Mouse (Mus musculus) urinary bladder, postnatal 36 days (tissue): ENCODE measurements around the gene Amotl1.
"Not testable (repeated sequence)": the region's sequence is repeated elsewhere in the genome, so short reads cannot be mapped to it uniquely, and the experiment has no call there.

Experiments
- DNase-seq, 2 experiments: peaks; one replicate each; pipeline ENCODE4 v3.0.0; 2022; ENCODE audit warnings: low spot score in 2 of 2, mixed read lengths in 1 of 2

Gene Amotl1

DNA sequence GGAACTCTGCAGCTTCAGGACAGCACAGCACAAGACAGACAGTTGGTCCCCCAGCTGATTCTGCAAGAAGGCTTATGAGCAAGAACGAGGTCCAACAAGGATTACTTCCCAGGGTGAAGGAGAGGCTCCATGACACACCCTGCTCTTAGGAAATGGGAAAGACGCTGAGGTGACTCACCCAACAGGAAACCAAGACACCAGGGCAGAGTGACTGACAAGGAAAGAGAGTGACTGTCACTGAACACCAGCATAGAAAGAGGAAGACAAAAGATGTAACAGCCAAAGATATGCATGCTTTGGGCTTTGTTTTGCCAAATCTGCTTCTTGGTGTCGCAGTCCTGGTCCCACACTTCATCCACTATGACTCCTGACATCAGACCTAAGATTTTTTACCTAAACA lies 40.5 kb downstream of the Amotl1 start:
- DNase-seq = no peak

DNA sequence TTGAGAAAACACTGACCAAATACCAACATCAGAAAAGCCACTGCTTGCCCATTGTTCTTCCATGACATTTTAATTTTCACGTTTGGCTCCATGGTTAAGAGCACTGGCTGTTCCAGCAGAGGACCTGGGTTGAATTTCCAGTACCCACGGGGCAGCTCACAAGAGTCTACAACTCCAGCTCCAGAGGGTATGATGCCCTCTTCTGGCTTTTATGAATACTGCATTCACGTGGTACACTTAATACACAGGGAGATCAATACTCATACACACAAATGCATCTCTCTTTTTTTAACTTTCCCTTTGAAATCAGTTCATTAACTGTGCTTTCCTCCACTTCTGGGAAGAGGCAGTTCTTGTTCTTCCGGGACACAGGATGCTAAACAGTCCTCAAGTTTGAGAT lies 41.4 kb downstream of the Amotl1 start:
- no peak for DNase-seq

DNA sequence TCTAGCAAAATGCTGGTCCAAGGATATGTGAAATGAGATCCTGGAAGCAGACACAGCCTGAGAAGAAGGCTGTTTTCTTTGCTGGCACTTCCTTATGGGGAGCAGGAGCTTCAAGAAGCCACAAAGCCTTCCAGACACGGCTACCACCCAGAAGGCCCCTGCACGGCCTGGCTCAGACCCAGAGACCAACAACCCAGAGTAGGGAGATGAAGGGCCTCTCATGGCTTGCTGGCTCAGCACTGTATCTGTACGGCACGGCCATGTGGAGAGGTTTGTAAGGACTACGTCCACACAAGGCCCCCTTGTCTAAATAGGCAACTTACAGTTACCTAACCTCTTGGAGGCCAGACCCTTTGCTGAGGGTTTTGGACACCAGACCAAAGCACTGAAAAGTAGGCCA lies 45.1 kb downstream of the Amotl1 start:
- DNase-seq = no peak

DNA sequence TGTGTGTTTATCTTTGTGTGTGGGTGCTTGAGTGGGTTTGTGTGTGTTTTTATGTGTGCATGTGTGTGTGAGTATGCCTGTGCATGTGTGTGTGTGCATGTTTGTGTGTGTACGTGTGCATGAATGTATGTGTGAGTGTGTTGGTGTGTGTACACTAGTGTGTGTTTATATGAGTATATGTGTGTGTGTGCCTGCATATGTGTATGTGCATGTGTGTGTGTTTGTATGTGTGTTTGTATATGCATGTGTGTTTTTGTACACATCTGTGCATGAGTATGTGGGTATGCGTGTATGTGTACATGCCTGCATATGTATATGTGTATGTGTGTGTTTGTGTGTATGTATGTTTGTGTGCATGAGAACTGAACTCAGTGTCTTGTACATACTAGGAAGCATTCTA lies 46.7 kb downstream of the Amotl1 start:
- no peak for DNase-seq

DNA sequence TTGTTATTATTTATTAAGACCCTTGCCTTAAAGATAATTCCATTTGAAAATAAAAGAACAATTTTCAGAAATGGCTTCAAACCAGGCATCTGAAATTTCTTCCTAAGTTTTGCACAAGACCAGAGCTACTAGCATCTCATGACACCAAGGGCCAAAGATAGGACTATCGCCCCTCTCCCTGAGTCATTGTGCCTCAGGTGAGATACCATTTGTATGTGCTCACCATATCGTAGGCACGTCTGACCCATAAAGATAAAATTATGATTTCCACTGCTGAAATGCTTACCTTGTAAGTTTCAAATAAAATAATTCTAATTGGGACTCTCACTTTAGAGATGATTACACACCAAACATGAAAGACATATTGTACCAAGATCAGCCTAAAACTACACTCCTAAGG lies 47.4 kb downstream of the Amotl1 start:
- DNase-seq = no peak

DNA sequence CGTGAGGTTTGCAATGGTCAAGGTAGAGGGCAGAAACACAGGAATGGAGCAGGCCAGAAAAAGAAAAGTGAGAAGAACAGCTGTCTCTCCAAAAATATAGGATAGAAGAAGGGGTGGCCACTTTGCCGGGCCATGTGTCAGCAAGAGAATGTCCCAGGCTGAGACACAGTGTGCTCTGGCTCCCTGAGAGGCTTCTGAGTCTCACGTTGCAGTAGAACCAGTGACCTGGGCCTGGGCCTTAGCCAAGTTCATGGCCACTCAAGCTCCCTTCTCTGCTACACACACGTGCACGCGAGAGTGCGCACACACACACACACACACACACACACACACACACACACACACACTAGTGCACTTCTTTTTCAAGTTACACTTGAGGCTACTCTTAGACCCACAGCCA lies 48.0 kb downstream of the Amotl1 start:
- DNase-seq = no peak

DNA sequence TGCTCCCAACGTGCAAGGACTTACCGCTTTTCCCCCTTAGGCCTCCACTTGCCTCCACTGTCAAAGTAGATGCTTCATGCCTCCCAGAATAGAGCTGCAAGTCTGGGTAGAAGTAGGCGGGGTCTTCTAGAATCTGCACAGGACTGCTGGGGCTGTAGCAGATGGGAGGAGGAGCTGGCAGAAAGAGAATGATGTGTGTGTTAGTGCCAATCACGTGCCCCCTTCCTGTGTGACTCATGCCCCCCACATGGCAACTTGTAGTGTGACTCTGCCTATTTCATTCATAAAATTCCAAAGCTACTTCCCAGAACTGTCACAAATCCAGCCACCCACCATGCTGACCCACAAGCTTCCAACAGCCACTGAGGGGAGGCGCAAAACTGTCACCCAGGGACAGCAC lies 48.4 kb downstream of the Amotl1 start:
- no peak for DNase-seq

DNA sequence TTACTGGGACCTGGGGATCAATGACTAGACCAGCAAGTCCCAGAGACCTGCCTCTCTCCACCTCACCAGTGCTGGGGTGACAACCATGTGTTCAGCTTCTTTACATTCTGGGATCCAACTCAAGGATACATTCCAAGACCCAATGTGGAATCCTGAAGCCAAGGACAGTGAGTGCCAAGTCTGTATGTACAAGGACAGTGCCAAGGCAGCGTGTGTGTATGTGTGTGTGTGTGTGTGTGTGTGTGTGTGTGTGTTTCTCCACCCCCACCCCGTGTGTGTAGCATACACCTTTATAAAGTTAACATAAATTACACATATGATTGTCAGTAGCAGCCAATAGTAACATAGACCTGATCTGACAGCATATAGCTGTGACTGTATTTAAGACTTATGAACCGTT lies 49.0 kb downstream of the Amotl1 start:
- no peak for DNase-seq

DNA sequence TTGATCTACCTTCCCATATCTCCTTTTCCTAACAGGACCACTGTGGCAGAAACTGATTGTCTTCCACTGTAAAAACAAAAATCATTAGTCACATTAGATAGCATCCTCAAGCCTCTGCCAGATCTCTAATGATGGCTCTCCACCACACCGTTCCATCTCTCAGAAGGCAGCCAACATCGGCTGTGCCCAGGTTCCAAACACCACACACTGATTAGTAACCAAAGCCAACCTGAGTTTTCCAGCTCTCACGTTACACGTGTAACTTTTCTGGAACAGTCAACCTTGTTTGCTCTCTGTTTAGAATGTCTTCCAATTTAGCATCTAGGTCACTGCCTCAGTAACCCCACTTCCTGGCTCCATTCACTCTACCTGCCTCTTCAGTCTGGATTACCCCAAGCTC lies 51.0 kb downstream of the Amotl1 start:
- no peak for DNase-seq

DNA sequence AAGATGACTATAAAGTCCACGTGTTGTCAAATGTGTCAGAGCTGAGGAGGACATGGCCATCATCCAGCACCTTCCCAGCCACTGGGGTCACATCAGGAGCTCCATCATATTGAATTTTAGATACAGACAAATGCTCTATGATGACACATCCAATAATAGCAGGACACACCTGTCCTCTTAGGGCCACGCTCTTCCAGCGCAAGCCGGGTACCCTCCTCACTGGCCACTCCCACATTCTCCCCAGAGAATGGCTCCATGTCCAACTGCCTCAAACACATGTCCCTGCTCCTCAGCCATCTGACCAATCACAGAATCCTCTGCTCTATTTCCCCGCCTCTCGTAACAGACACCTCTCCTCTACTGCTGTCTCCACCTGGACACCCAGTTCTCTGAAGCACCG lies 54.2 kb downstream of the Amotl1 start:
- DNase-seq = no peak

DNA sequence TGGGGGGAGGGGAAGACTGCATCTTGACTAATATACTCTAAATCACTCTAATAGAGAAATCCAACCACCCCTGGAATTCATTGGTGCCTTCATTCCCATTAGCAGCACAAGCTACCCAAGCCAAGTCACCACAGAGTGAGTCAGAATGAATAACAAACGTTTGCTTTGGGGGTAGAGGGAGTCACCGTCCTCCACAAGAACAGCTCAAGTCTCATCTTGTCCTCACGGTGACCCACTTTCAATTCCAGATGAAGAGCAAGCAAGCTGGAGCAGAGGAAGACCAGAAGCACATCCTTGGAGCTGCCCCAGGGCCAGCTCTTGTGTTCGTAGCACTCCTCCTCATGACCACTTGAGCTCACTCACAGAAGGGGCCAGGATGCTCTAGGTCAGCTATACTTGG lies 56.2 kb downstream of the Amotl1 start:
- peak in 1 of 2 experiments; percentile 28 for DNase-seq

DNA sequence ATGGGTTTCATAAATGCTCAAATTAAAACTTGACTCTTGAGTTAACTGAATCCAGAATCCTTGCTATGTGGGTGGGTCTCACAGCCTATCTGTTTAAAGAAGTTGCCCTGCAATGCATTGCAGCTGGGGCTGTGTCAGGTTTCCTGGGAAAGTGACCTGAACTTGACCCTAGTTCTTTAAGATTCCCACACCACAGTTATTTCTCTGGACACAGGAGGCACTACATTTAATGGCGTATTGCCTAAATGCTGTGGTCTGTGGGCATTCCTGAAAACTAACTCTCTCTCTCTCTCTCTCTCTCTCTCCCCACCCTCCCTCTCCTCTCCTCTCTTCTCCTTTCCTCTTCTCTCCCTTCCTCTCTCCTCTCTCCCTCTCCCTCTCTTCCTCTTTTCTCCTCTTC lies 59.2 kb downstream of the Amotl1 start:
- DNase-seq = no peak

DNA sequence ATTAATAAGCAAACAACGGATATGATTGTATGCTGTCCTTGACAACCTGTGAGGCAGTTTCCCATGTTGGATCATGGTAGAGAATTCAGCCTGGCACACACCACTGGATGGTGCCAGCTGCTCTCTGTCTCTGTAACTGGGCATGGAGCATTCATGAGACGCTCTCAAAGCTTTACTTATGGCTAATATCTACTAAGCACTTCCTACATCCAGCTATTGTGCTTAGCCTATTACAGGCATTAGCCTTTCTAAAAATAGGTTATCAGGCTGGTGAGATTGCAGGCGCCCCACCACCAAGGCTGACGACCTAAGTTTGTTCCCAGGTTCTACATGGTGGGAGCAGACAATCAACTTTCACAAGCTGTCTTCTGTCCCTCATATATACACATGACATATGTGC lies 65.9 kb downstream of the Amotl1 start:
- DNase-seq = no peak

DNA sequence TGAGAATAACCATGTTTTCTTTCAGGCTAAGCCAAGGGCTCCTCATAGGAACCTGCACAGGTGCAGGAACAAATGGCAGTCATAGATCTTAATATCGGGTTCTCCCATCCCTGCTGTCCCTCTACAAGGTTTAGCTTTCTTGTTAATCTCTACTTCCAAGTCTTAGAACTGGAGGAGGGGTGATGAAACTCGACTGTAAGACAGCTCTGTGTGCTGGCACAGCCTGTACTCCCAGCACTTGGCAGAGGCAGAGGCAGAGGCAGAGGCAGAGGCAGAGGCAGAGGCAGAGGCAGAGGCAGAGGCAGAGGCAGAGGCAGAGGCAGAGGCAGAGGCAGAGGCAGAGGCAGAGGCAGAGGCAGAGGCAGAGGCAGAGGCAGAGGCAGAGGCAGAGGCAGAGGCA lies 68.5 kb downstream of the Amotl1 start:
- not testable (repeated sequence) for DNase-seq

DNA sequence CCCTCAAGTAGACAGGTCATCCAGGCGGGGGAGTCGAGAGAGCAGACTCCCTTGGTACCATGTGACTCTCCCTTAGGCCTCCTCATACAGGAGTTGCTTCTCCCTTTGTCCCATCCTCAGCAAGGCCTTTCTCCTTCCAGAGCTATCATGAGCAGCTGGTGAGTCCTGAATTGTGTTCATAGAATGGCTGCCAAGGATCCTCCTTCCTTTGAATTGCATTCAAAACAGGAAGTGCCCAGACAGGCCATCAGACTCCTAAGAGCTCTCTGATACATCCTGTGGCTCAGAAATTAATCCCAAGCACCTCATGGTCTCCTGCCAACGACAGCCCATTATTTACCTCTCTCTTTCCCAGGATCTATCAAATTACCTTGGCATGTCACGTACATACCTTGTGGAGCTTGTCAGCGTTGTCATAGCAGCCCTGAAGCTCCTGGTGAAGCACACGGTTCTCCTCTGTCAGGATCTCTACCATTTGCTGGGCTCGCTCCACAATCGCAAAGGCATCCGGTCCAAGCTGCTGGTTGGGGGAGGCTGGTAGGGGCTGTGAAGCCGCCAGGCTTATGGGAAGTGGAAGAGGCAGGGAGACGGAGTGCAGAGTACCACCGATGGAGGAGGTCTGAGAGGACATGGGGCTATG lies 70.0 kb downstream of the Amotl1 start:
- DNase-seq = no peak

DNA sequence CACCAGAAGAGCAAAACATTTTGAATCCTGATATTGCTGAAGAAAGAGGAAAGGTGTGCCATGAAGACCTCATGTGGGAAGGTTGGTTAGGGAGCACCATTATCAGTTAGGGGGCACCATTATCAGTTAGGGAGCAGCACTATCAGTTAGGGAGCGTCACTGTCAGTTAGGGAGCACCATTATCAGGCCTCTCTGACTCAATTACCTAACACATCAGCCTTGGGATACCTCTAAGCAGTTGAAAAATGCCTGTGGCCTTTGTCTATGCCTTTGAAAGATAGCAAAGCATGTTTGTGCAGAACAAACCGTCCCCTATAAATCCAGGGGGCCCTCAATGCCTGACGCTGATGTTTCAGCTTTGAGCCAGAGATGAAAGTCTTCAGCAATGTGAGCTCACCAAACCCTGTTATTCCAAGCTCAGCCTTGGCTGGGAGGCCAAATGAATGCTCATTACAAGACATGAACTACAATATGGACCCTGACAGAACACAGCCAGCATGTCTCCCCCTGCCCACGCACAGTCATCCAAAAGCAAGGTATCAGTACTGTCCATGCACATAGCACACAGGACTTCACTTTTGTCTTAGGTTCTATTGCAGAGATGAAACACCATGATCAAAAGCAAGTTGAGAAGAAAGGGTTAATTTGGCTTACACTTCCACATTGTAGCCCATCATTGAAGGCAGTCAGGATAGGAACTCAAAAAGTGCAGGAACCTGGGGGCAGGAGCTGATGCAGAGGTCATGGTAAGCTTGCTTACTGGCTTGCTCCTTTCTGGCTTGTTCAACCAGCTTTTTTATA lies 75.5 kb downstream of the Amotl1 start:
- DNase-seq = no peak

DNA sequence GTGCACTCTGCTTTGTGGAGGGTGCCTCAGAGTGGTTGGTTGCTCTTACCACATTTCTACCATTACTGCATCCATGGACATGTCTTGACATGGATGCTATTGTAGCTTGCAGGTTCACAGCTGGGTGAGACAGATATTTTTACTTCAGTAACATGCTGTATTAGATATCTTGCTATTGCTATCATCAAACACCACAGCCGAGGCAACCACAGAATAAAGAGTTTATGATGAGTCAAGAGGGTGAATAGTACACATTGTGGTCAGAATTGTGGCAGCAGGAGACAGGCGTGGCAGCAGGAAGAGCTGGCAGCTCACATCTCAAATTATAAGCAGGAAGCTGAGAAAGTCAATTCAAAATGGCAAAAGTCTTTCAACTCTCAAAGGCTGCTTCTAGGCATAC lies 76.4 kb downstream of the Amotl1 start:
- no peak for DNase-seq

DNA sequence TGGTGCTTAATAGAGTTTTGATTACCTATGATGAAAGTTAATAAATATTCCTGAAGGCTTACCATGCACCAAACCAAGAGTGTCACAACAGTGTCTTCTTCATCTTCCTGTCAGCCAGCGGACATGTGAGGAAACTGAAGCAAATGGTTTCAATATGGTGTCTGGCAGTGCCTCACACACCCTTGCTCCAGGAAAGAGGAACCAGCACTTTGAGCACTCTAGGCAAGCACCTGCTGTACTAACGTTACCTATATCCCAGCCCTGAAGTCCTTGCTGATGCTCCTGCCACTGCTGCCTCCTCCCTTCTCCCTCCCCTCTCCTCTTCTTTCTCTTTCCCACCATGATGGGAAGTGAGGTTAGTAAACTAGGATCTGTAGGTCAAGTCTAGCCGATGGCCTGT lies 80.4 kb downstream of the Amotl1 start:
- DNase-seq = no peak

DNA sequence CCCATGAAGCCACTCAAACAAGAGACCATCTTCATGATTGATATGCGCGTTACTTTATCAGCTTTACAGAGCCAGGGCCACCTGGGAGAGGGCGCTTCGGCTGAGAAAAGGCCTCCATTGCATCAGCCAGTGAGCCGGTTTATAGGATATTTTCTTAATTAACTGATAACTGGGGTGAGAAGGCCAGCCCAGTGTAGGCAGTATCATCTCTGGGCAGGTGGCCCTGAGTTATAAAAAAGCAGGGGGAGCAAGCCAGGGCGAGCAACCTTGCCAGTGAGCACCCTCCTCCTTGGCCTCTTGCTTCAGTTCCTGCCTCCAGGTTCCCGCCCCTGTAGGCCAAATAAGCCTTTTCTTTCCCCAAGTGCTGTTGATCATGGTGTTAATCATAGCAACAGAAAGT lies 81.5 kb downstream of the Amotl1 start:
- DNase-seq = no peak

DNA sequence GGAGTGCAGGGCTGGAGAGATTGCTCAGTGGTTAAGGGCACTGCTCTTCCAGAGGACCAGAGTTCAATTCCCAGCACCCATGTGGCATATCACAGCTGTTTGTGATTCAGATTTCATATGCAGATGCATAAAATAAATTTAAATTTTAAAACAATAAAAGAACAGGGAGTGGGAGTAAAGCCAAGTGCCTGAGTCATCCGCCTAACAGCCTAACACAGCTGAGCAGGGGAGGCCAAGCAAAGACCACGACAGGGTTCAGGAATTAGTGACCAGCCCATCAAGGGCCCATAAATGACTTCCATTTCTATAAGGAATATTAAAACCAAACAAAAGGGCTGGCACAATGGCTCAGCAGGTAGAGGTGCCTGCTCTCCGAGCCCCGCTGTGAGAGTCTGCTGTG lies 84.3 kb downstream of the Amotl1 start:
- no peak for DNase-seq

DNA sequence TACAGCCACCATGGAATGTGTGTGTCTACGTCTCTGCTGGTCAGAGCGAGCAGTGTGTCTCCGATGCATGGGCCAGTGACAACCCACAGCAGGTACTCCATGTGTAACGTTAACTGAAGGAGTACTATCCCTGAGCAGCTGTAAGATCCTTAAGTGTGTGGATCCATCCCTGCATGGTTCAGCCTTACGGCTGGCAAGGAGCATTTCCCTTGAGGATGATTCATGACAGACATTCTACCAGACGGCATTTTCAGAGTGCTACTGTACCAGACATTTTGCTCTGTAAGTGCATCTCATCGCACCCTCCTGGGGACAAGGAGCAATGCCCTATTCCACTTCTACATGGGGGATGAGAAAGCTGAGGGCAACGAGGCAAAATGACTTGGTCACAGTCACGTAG lies 84.9 kb downstream of the Amotl1 start:
- DNase-seq = no peak

DNA sequence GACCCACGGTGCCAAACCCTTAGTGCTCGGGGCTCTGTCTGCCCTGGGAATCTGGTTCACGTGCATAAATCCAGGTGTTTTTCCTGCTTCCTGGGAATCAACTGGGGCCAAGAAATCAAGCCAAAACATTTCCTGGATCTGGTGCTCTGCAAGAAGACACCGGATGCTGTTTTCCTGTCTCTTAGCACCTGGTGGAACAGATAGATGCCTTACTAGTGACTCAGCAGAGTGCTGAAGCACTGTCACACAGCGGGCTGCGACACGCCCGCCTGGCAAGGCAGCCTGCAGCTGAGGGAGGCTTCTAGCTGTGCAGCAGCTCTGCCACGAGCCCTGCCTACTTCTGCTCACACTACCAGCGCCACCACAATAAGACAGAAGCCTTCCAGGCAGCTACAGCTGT lies 85.4 kb downstream of the Amotl1 start:
- peak; percentile 51 to 55 for DNase-seq

DNA sequence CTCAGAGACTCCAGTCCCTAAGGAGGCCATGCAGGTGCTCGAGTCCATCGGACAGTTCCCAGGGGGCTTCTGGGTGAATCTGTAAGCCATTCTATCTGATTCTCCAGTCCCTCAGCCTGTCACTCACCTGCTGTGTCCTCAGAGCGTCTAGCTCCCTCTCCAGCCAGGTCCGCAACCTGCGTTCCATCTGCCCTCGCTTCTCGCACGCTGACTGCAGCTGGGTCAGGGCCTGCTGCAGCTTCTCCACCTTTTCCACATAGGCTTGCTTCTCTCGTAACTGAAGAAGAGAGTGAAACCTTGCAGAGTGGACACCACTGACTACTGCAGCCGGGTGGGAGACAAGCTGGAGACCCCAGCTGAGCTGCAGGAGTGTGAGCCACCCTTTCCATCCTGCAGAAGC lies 86.5 kb downstream of the Amotl1 start:
- no peak for DNase-seq

DNA sequence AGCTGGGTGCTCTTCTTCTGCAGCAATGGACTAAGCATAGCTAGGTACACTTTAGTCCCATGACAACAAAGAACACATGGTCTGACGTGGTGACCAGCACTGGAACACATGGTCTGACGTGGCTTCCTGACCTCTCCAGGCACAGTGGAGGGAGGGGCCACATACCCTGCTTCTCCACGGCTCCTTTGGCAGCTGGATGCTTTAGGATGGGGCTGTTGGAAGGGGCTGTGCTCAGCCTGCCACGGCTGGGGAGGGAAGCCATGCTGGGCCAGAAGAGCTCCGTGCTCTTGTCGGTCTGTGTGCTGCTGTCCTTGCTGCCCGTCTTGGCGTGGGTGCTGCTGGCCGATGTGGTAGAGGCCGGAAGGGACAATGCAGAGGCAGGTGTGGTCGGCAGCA lies 96.5 kb downstream of the Amotl1 start:
- no peak for DNase-seq
